Mouse (Mus musculus) lung, postnatal 0 days (tissue): ENCODE measurements around the gene Wwp2.

Source experiments
- CTCF ChIP-seq: IDR thresholded peaks from 2 replicates; pipeline ENCODE4 v1.5.1; 2016; ENCODE audit warnings: antibody characterized with exemption, mild to moderate bottlenecking
- EP300 ChIP-seq: IDR thresholded peaks from 2 replicates; pipeline ENCODE4 v1.6.1; 2016; ENCODE audit warnings: antibody characterized with exemption, mild to moderate bottlenecking, control low read depth

DNA sequence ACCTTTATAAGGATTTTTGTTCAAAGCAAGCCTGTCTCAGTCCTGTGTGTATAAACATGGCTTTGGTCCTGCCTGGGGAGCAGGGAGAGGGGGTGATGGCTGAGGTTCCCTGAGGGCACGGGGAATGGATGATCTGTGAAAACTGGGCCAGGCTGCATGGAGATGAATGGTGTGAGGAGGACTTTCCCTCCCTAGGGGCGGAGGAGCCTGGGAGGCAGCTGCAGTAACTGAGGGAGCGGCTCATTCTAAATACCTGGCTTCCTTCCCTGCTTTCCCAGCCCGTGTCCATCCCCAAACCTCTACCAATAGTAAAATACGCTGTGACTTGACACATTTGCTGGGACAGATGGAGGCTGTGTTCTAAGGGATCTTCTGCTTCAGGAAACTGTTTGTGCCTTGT, 34.1 kb downstream of the Wwp2 start:
- TF ChIP-seq CTCF (no peak), EP300 (no peak)
